Mouse (Mus musculus) embryonic fibroblast, embryonic 13.5 days (primary cell): ENCODE data around the gene Ptprq.

Source experiments
- CTCF ChIP-seq: IDR thresholded peaks from 2 replicates; pipeline ENCODE4 v1.5.1; 2011; ENCODE audit warnings: mild to moderate bottlenecking, control low read depth, low read length, moderate library complexity, borderline replicate concordance; ENCODE audit not compliant: insufficient read depth
- POLR2A ChIP-seq: IDR thresholded peaks from 2 replicates; pipeline ENCODE4 v1.6.1; 2011; ENCODE audit warnings: low read depth, mild to moderate bottlenecking, control low read depth, low read length, moderate library complexity

- TF ChIP-seq CTCF (no peak), POLR2A (no peak)
Observed at GRCm38 (mm10) chr10:107735448-107735847, 15.6 kb upstream of the Ptprq start.
